17 mouse cellular contexts compared by ENCODE assay signal in the genomic region with DNA sequence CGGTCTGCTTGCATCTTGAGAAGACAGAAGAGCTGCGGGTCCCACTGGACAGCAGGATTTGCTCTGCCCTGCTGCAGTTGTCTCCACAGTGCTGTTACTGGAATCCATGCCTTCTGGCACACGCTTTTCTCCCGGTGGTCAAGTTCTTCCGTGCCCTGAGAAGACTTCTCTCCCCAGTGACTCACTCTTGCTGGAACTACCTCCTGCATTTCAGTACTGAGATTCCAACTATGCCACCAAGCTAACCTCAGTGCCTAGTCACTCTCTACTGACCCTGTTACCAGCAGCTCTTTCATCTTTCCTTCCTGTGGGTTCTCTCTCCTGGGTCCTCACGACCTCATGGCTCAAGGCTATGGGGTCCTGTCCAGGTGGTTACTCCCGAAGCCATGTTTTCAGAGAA.
"Had no signal": no experiment of that assay in that cellular context is flagged by ENCODE, and none has a peak within 500 bp of the region (broad histone marks: within the 10 kb centered on the region; RNA-seq: fewer than 3 reads in every experiment).

No protein-coding gene starts in this region.

- DNase-seq: kidney, adult 11 months; kidney, adult 8-10 months; kidney, postnatal 10 days; kidney, postnatal 4 days; lung, adult 18-20 months; lung, postnatal 10 days; lung, postnatal 4 days; midbrain, embryonic 14.5 days; right cerebral cortex, adult 18-20 months; right cerebral cortex, postnatal 14 days; right cerebral cortex, postnatal 4 days; thymus, postnatal 25 days had no signal

- H3K4me3 ChIP-seq: kidney, embryonic 15.5 days; liver, embryonic 15.5 days; lung, embryonic 15.5 days; stomach, embryonic 15.5 days had no signal

- H3K9me3 ChIP-seq: kidney, embryonic 15.5 days; liver, embryonic 15.5 days; lung, embryonic 15.5 days; stomach, embryonic 15.5 days had no signal

- H3K36me3 ChIP-seq: kidney, embryonic 15.5 days; liver, embryonic 15.5 days; lung, embryonic 15.5 days; stomach, embryonic 15.5 days had no signal

- H3K27me3 ChIP-seq: kidney, embryonic 15.5 days; liver, embryonic 15.5 days; lung, embryonic 15.5 days; stomach, embryonic 15.5 days had no signal

- H3K9ac ChIP-seq: kidney, embryonic 15.5 days; liver, embryonic 15.5 days; lung, embryonic 15.5 days; stomach, embryonic 15.5 days had no signal

- H3K4me2 ChIP-seq: kidney, embryonic 15.5 days; liver, embryonic 15.5 days; lung, embryonic 15.5 days; midbrain, embryonic 11.5 days; stomach, embryonic 15.5 days had no signal

- H3K27ac ChIP-seq: kidney, embryonic 15.5 days; liver, embryonic 15.5 days; lung, embryonic 15.5 days; stomach, embryonic 15.5 days had no signal

- H3K4me1 ChIP-seq: stomach, embryonic 15.5 days had no signal
